Mouse (Mus musculus): ENCODE results near the gene Dpp10. TPM values are rescaled to one million over a fixed set of nuclear protein-coding genes. Genes with fewer than 3 reads are reported as not detected.

The Dpp10 gene
- polyA plus RNA-seq, 1 experiment = 0.85 TPM

- TF ChIP-seq POLR2A (IDR thresholded peaks at IDR 0.05; ENCODE audit: control insufficient read depth, low read depth, low read length) (no peak), CTCF (IDR thresholded peaks at IDR 0.05; ENCODE audit: control insufficient read depth, insufficient read depth, insufficient replicate concordance, low read depth, low read length) (no peak)
- H3K4me1 ChIP-seq (ENCODE audit: control insufficient read depth, insufficient read depth, low read length) = no peaks in the 10 kb centered on the region
- no peaks in the 10 kb centered on the region for H3K27me3 ChIP-seq (ENCODE audit: control insufficient read depth, insufficient read depth, low read length)
- H3K36me3 ChIP-seq (ENCODE audit: control insufficient read depth, insufficient read depth, low read length) = no peaks in the 10 kb centered on the region
- H3K4me3 ChIP-seq (ENCODE audit: control insufficient read depth, low read depth, low read length) = no peak overlapping the region
- H3K27ac ChIP-seq (ENCODE audit: control insufficient read depth, insufficient read depth, low read depth, low read length) = no peak overlapping the region
Observed at GRCm38 (mm10) chr1:123756055-123756454, 289.3 kb downstream of the Dpp10 start.

GRCm38 (mm10) chr1:123707292-123707691, 338.1 kb downstream of the Dpp10 start:
- no peak overlapping the region for H3K4me3 ChIP-seq (ENCODE audit: control insufficient read depth, low read depth, low read length)
- H3K4me1 ChIP-seq (ENCODE audit: control insufficient read depth, insufficient read depth, low read length) = no peaks in the 10 kb centered on the region
- no peaks in the 10 kb centered on the region for H3K27me3 ChIP-seq (ENCODE audit: control insufficient read depth, insufficient read depth, low read length)
- TF ChIP-seq CTCF (IDR thresholded peaks at IDR 0.05; ENCODE audit: control insufficient read depth, insufficient read depth, insufficient replicate concordance, low read depth, low read length) = no peak
- TF ChIP-seq POLR2A (IDR thresholded peaks at IDR 0.05; ENCODE audit: control insufficient read depth, low read depth, low read length) = no peak
- H3K36me3 ChIP-seq (ENCODE audit: control insufficient read depth, insufficient read depth, low read length) = no peaks in the 10 kb centered on the region
- H3K27ac ChIP-seq (ENCODE audit: control insufficient read depth, insufficient read depth, low read depth, low read length) = no peak overlapping the region

GRCm38 (mm10) chr1:123658409-123658808, 386.9 kb downstream of the Dpp10 start:
- H3K27me3 ChIP-seq (ENCODE audit: control insufficient read depth, insufficient read depth, low read length) = no peaks in the 10 kb centered on the region
- no peak overlapping the region for H3K27ac ChIP-seq (ENCODE audit: control insufficient read depth, insufficient read depth, low read depth, low read length)
- TF ChIP-seq CTCF (IDR thresholded peaks at IDR 0.05; ENCODE audit: control insufficient read depth, insufficient read depth, insufficient replicate concordance, low read depth, low read length) = no peak
- TF ChIP-seq POLR2A (IDR thresholded peaks at IDR 0.05; ENCODE audit: control insufficient read depth, low read depth, low read length) = no peak
- no peak overlapping the region for H3K4me3 ChIP-seq (ENCODE audit: control insufficient read depth, low read depth, low read length)
- H3K36me3 ChIP-seq (ENCODE audit: control insufficient read depth, insufficient read depth, low read length) = no peaks in the 10 kb centered on the region
- no peaks in the 10 kb centered on the region for H3K4me1 ChIP-seq (ENCODE audit: control insufficient read depth, insufficient read depth, low read length)

- H3K4me1 ChIP-seq (ENCODE audit: control insufficient read depth, insufficient read depth, low read length) = no peaks in the 10 kb centered on the region
- no peaks in the 10 kb centered on the region for H3K27me3 ChIP-seq (ENCODE audit: control insufficient read depth, insufficient read depth, low read length)
- no peaks in the 10 kb centered on the region for H3K36me3 ChIP-seq (ENCODE audit: control insufficient read depth, insufficient read depth, low read length)
- H3K27ac ChIP-seq (ENCODE audit: control insufficient read depth, insufficient read depth, low read depth, low read length) = no peak overlapping the region
- H3K4me3 ChIP-seq (ENCODE audit: control insufficient read depth, low read depth, low read length) = no peak overlapping the region
- no peak for TF ChIP-seq CTCF (IDR thresholded peaks at IDR 0.05; ENCODE audit: control insufficient read depth, insufficient read depth, insufficient replicate concordance, low read depth, low read length)
- TF ChIP-seq POLR2A (IDR thresholded peaks at IDR 0.05; ENCODE audit: control insufficient read depth, low read depth, low read length) = no peak
Observed at GRCm38 (mm10) chr1:123656607-123657006, 388.8 kb downstream of the Dpp10 start.

GRCm38 (mm10) chr1:123637897-123638296, 407.5 kb downstream of the Dpp10 start:
- no peak overlapping the region for H3K27ac ChIP-seq (ENCODE audit: control insufficient read depth, insufficient read depth, low read depth, low read length)
- no peak overlapping the region for H3K4me3 ChIP-seq (ENCODE audit: control insufficient read depth, low read depth, low read length)
- no peak for TF ChIP-seq CTCF (IDR thresholded peaks at IDR 0.05; ENCODE audit: control insufficient read depth, insufficient read depth, insufficient replicate concordance, low read depth, low read length)
- no peak for TF ChIP-seq POLR2A (IDR thresholded peaks at IDR 0.05; ENCODE audit: control insufficient read depth, low read depth, low read length)
- H3K27me3 ChIP-seq (ENCODE audit: control insufficient read depth, insufficient read depth, low read length) = no peaks in the 10 kb centered on the region
- no peaks in the 10 kb centered on the region for H3K36me3 ChIP-seq (ENCODE audit: control insufficient read depth, insufficient read depth, low read length)
- H3K4me1 ChIP-seq (ENCODE audit: control insufficient read depth, insufficient read depth, low read length) = no peaks in the 10 kb centered on the region

- TF ChIP-seq CTCF (IDR thresholded peaks at IDR 0.05; ENCODE audit: control insufficient read depth, insufficient read depth, insufficient replicate concordance, low read depth, low read length) = no peak
- TF ChIP-seq POLR2A (IDR thresholded peaks at IDR 0.05; ENCODE audit: control insufficient read depth, low read depth, low read length) = no peak
- Histone ChIP-seq H3K4me3 (ENCODE audit: control insufficient read depth, low read depth, low read length) (no peak overlapping the region), H3K27ac (ENCODE audit: control insufficient read depth, insufficient read depth, low read depth, low read length) (no peak overlapping the region), H3K4me1 (ENCODE audit: control insufficient read depth, insufficient read depth, low read length) (no peaks in the 10 kb centered on the region), H3K36me3 (ENCODE audit: control insufficient read depth, insufficient read depth, low read length) (no peaks in the 10 kb centered on the region), H3K27me3 (ENCODE audit: control insufficient read depth, insufficient read depth, low read length) (no peaks in the 10 kb centered on the region)
Observed at GRCm38 (mm10) chr1:123628268-123628667, 417.1 kb downstream of the Dpp10 start.

- H3K36me3 ChIP-seq (ENCODE audit: control insufficient read depth, insufficient read depth, low read length) = no peaks in the 10 kb centered on the region
- H3K27me3 ChIP-seq (ENCODE audit: control insufficient read depth, insufficient read depth, low read length) = no peaks in the 10 kb centered on the region
- H3K4me3 ChIP-seq (ENCODE audit: control insufficient read depth, low read depth, low read length) = no peak overlapping the region
- no peaks in the 10 kb centered on the region for H3K4me1 ChIP-seq (ENCODE audit: control insufficient read depth, insufficient read depth, low read length)
- H3K27ac ChIP-seq (ENCODE audit: control insufficient read depth, insufficient read depth, low read depth, low read length) = no peak overlapping the region
- TF ChIP-seq POLR2A (IDR thresholded peaks at IDR 0.05; ENCODE audit: control insufficient read depth, low read depth, low read length) = no peak
- TF ChIP-seq CTCF (IDR thresholded peaks at IDR 0.05; ENCODE audit: control insufficient read depth, insufficient read depth, insufficient replicate concordance, low read depth, low read length) = no peak
Observed at GRCm38 (mm10) chr1:123584857-123585256, 460.5 kb downstream of the Dpp10 start.

- H3K36me3 ChIP-seq (ENCODE audit: control insufficient read depth, insufficient read depth, low read length) = no peaks in the 10 kb centered on the region
- no peaks in the 10 kb centered on the region for H3K27me3 ChIP-seq (ENCODE audit: control insufficient read depth, insufficient read depth, low read length)
- H3K4me3 ChIP-seq (ENCODE audit: control insufficient read depth, low read depth, low read length) = no peak overlapping the region
- TF ChIP-seq CTCF (IDR thresholded peaks at IDR 0.05; ENCODE audit: control insufficient read depth, insufficient read depth, insufficient replicate concordance, low read depth, low read length) (no peak), POLR2A (IDR thresholded peaks at IDR 0.05; ENCODE audit: control insufficient read depth, low read depth, low read length) (no peak)
- no peaks in the 10 kb centered on the region for H3K4me1 ChIP-seq (ENCODE audit: control insufficient read depth, insufficient read depth, low read length)
- no peak overlapping the region for H3K27ac ChIP-seq (ENCODE audit: control insufficient read depth, insufficient read depth, low read depth, low read length)
Observed at GRCm38 (mm10) chr1:123580112-123580511, 465.2 kb downstream of the Dpp10 start.

All from testis, adult 2 months (tissue).